Mouse (Mus musculus) liver, adult 2 months (tissue): ENCODE data around the gene Mettl26.

Experiments
- CTCF ChIP-seq: fragments of 200-500 bp; IDR thresholded peaks from 2 replicates; pipeline ENCODE4 v1.5.1; 2011; ENCODE audit warnings: low read depth, low read length, control low read depth
- POLR2A ChIP-seq: fragments of 200-500 bp; IDR thresholded peaks from 2 replicates; pipeline ENCODE4 v1.6.1; 2011; ENCODE audit warnings: low read length, control low read depth; ENCODE audit not compliant: insufficient read depth; ENCODE audit errors: extremely low read depth

- TF ChIP-seq CTCF, result no peak
- TF ChIP-seq POLR2A, result no peak
Observed at GRCm38 (mm10) chr17:25916931-25917647, 42.2 kb downstream of the Mettl26 start.
